Mouse (Mus musculus): ENCODE measurements around the gene Rfx4. TPM values are rescaled to one million over a fixed set of nuclear protein-coding genes. Genes with fewer than 3 reads are reported as not detected.

Gene Rfx4
- polyA plus RNA-seq, 1 experiment from 2014 or later: 0.05 TPM

- Histone ChIP-seq H3K4me2 (ENCODE audit: low read length) (no peak overlapping the region), H3K4me1 (replicated peaks; ENCODE audit: insufficient read depth, low read length) (no peaks in the 10 kb centered on the region), H3K9me3 (replicated peaks; ENCODE audit: low read length) (no peaks in the 10 kb centered on the region), H3K9ac (ENCODE audit: low read depth, low read length) (no peak overlapping the region), H3K27me3 (ENCODE audit: insufficient read depth, low read length) (no peaks in the 10 kb centered on the region), H3K36me3 (ENCODE audit: insufficient read depth, low read length) (no peaks in the 10 kb centered on the region), H3K4me3 (replicated peaks; ENCODE audit: low read depth, low read length) (no peak overlapping the region), H3K27ac (no peak overlapping the region)
- no peak for TF ChIP-seq CTCF (IDR thresholded peaks at IDR 0.05; ENCODE audit: low read depth)
- 88% methylated on average over 7 of the region's 7 CpGs for WGBS
- DNase-seq (ENCODE audit: low spot score): no peak
- no peak for ATAC-seq (replicated peaks; ENCODE audit: low FRiP score, low read depth)
Measured at GRCm38 (mm10) chr10:84867577-84867976, 111.7 kb downstream of the Rfx4 start.

- no peaks in the 10 kb centered on the region for H3K4me1 ChIP-seq (replicated peaks; ENCODE audit: insufficient read depth, low read length)
- DNase-seq (ENCODE audit: low spot score): no peak
- H3K9ac ChIP-seq (ENCODE audit: low read depth, low read length): no peak overlapping the region
- no peaks in the 10 kb centered on the region for H3K9me3 ChIP-seq (replicated peaks; ENCODE audit: low read length)
- 70% methylated on average over 12 of the region's 12 CpGs for WGBS
- H3K4me2 ChIP-seq (ENCODE audit: low read length): no peak overlapping the region
- H3K27ac ChIP-seq: no peak overlapping the region
- H3K4me3 ChIP-seq (replicated peaks; ENCODE audit: low read depth, low read length): no peak overlapping the region
- no peaks in the 10 kb centered on the region for H3K27me3 ChIP-seq (ENCODE audit: insufficient read depth, low read length)
- no peak for ATAC-seq (replicated peaks; ENCODE audit: low FRiP score, low read depth)
- no peak for TF ChIP-seq CTCF (IDR thresholded peaks at IDR 0.05; ENCODE audit: low read depth)
- no peaks in the 10 kb centered on the region for H3K36me3 ChIP-seq (ENCODE audit: insufficient read depth, low read length)
Measured at GRCm38 (mm10) chr10:84871285-84871684, 115.4 kb downstream of the Rfx4 start.

GRCm38 (mm10) chr10:84871921-84872320 lies 116.1 kb downstream of the Rfx4 start:
- Histone ChIP-seq H3K36me3 (ENCODE audit: insufficient read depth, low read length) (no peaks in the 10 kb centered on the region), H3K27ac (no peak overlapping the region), H3K4me1 (replicated peaks; ENCODE audit: insufficient read depth, low read length) (no peaks in the 10 kb centered on the region), H3K9me3 (replicated peaks; ENCODE audit: low read length) (no peaks in the 10 kb centered on the region), H3K4me3 (replicated peaks; ENCODE audit: low read depth, low read length) (no peak overlapping the region), H3K9ac (ENCODE audit: low read depth, low read length) (no peak overlapping the region), H3K4me2 (ENCODE audit: low read length) (no peak overlapping the region), H3K27me3 (ENCODE audit: insufficient read depth, low read length) (no peaks in the 10 kb centered on the region)
- DNase-seq (ENCODE audit: low spot score) (no peak), ATAC-seq (replicated peaks; ENCODE audit: low FRiP score, low read depth) (no peak)
- WGBS: 45% methylated on average over 4 of the region's 4 CpGs
- no peak for TF ChIP-seq CTCF (IDR thresholded peaks at IDR 0.05; ENCODE audit: low read depth)

GRCm38 (mm10) chr10:84879823-84880571 lies 124.1 kb downstream of the Rfx4 start:
- Histone ChIP-seq H3K4me1 (replicated peaks; ENCODE audit: insufficient read depth, low read length) (no peaks in the 10 kb centered on the region), H3K27ac (no peak overlapping the region), H3K9ac (ENCODE audit: low read depth, low read length) (no peak overlapping the region), H3K4me2 (ENCODE audit: low read length) (no peak overlapping the region), H3K27me3 (ENCODE audit: insufficient read depth, low read length) (no peaks in the 10 kb centered on the region), H3K36me3 (ENCODE audit: insufficient read depth, low read length) (no peaks in the 10 kb centered on the region), H3K4me3 (replicated peaks; ENCODE audit: low read depth, low read length) (no peak overlapping the region), H3K9me3 (replicated peaks; ENCODE audit: low read length) (no peaks in the 10 kb centered on the region)
- TF ChIP-seq CTCF (IDR thresholded peaks at IDR 0.05; ENCODE audit: low read depth): no peak
- DNase-seq (ENCODE audit: low spot score) (peak; percentile 23), ATAC-seq (replicated peaks; ENCODE audit: low FRiP score, low read depth) (no peak)
- 59% methylated on average over 9 of the region's 9 CpGs for WGBS

- Histone ChIP-seq H3K9me3 (replicated peaks; ENCODE audit: low read length) (no peaks in the 10 kb centered on the region), H3K36me3 (ENCODE audit: insufficient read depth, low read length) (no peaks in the 10 kb centered on the region), H3K9ac (ENCODE audit: low read depth, low read length) (no peak overlapping the region), H3K4me1 (replicated peaks; ENCODE audit: insufficient read depth, low read length) (peaks cover 6% of the 10 kb centered on the region; the same call in 1 of the 2 replicates), H3K27me3 (ENCODE audit: insufficient read depth, low read length) (no peaks in the 10 kb centered on the region), H3K4me2 (ENCODE audit: low read length) (no peak overlapping the region), H3K27ac (no peak overlapping the region), H3K4me3 (replicated peaks; ENCODE audit: low read depth, low read length) (no peak overlapping the region)
- WGBS: 85% methylated on average over 2 of the region's 2 CpGs
- no peak for DNase-seq (ENCODE audit: low spot score)
- no peak for TF ChIP-seq CTCF (IDR thresholded peaks at IDR 0.05; ENCODE audit: low read depth)
- ATAC-seq (replicated peaks; ENCODE audit: low FRiP score, low read depth): no peak
Measured at GRCm38 (mm10) chr10:84882528-84882927, 126.7 kb downstream of the Rfx4 start.

- no peak overlapping the region for H3K4me3 ChIP-seq (replicated peaks; ENCODE audit: low read depth, low read length)
- no peak overlapping the region for H3K4me2 ChIP-seq (ENCODE audit: low read length)
- no peaks in the 10 kb centered on the region for H3K36me3 ChIP-seq (ENCODE audit: insufficient read depth, low read length)
- no peaks in the 10 kb centered on the region for H3K27me3 ChIP-seq (ENCODE audit: insufficient read depth, low read length)
- peaks cover 6% of the 10 kb centered on the region; the same call in 1 of the 2 replicates for H3K4me1 ChIP-seq (replicated peaks; ENCODE audit: insufficient read depth, low read length)
- DNase-seq (ENCODE audit: low spot score) (no peak), ATAC-seq (replicated peaks; ENCODE audit: low FRiP score, low read depth) (no peak)
- 36% methylated on average over 5 of the region's 5 CpGs for WGBS
- no peak for TF ChIP-seq CTCF (IDR thresholded peaks at IDR 0.05; ENCODE audit: low read depth)
- no peak overlapping the region for H3K27ac ChIP-seq
- no peak overlapping the region for H3K9ac ChIP-seq (ENCODE audit: low read depth, low read length)
- H3K9me3 ChIP-seq (replicated peaks; ENCODE audit: low read length): no peaks in the 10 kb centered on the region
Measured at GRCm38 (mm10) chr10:84885341-84885884, 129.6 kb downstream of the Rfx4 start.

All from kidney, postnatal 0 days (tissue).